Mouse (Mus musculus): ENCODE results near the gene Crybg2. TPM values are rescaled to one million over a fixed set of nuclear protein-coding genes. Genes with fewer than 3 reads are reported as not detected.

Crybg2 gene
- polyA plus RNA-seq, 1 experiment: not detected

- Histone ChIP-seq H3K4me3 (replicated peaks) (no peak overlapping the region), H3K27me3 (ENCODE audit: control insufficient read depth) (no peaks in the 10 kb centered on the region), H3K4me1 (ENCODE audit: control insufficient read depth) (peaks cover 16% of the 10 kb centered on the region), H3K36me3 (ENCODE audit: control insufficient read depth) (peaks cover 2% of the 10 kb centered on the region; the same call in 1 of the 2 replicates), H3K9me3 (ENCODE audit: control insufficient read depth, low read length) (no peaks in the 10 kb centered on the region)
- TF ChIP-seq TAL1 (IDR thresholded peaks at IDR 0.05; ENCODE audit: low read length) (no peak), GATA1 (IDR thresholded peaks at IDR 0.05; ENCODE audit: low read length) (no peak)
These were observed 61.0 kb downstream of the Crybg2 start for GRCm38 (mm10) chr4:134121571-134121970.

GRCm38 (mm10) chr4:134122281-134122680, 61.7 kb downstream of the Crybg2 start:
- TF ChIP-seq TAL1 (IDR thresholded peaks at IDR 0.05; ENCODE audit: low read length) (no peak), GATA1 (IDR thresholded peaks at IDR 0.05; ENCODE audit: low read length) (no peak)
- H3K4me1 ChIP-seq (ENCODE audit: control insufficient read depth): peaks cover 22% of the 10 kb centered on the region
- H3K4me3 ChIP-seq (replicated peaks): no peak overlapping the region
- no peaks in the 10 kb centered on the region for H3K27me3 ChIP-seq (ENCODE audit: control insufficient read depth)
- H3K36me3 ChIP-seq (ENCODE audit: control insufficient read depth): peaks cover 5% of the 10 kb centered on the region; the same call in 1 of the 2 replicates
- H3K9me3 ChIP-seq (ENCODE audit: control insufficient read depth, low read length): no peaks in the 10 kb centered on the region

GRCm38 (mm10) chr4:134123147-134123546, 62.5 kb downstream of the Crybg2 start:
- H3K4me1 ChIP-seq (ENCODE audit: control insufficient read depth): peaks cover 30% of the 10 kb centered on the region
- TF ChIP-seq TAL1 (IDR thresholded peaks at IDR 0.05; ENCODE audit: low read length) (no peak), GATA1 (IDR thresholded peaks at IDR 0.05; ENCODE audit: low read length) (no peak)
- no peaks in the 10 kb centered on the region for H3K27me3 ChIP-seq (ENCODE audit: control insufficient read depth)
- no peak overlapping the region for H3K4me3 ChIP-seq (replicated peaks)
- no peaks in the 10 kb centered on the region for H3K9me3 ChIP-seq (ENCODE audit: control insufficient read depth, low read length)
- peaks cover 5% of the 10 kb centered on the region; the same call in 1 of the 2 replicates for H3K36me3 ChIP-seq (ENCODE audit: control insufficient read depth)

GRCm38 (mm10) chr4:134123680-134124551, 63.3 kb downstream of the Crybg2 start:
- no peak overlapping the region for H3K4me3 ChIP-seq (replicated peaks)
- H3K27me3 ChIP-seq (ENCODE audit: control insufficient read depth): no peaks in the 10 kb centered on the region
- peaks cover 38% of the 10 kb centered on the region for H3K4me1 ChIP-seq (ENCODE audit: control insufficient read depth)
- no peaks in the 10 kb centered on the region for H3K9me3 ChIP-seq (ENCODE audit: control insufficient read depth, low read length)
- TF ChIP-seq GATA1 (IDR thresholded peaks at IDR 0.05; ENCODE audit: low read length): no peak
- TF ChIP-seq TAL1 (IDR thresholded peaks at IDR 0.05; ENCODE audit: low read length): no peak
- H3K36me3 ChIP-seq (ENCODE audit: control insufficient read depth): peaks cover 5% of the 10 kb centered on the region; the same call in 1 of the 2 replicates

- peaks cover 15% of the 10 kb centered on the region for H3K36me3 ChIP-seq (ENCODE audit: control insufficient read depth)
- TF ChIP-seq TAL1 (IDR thresholded peaks at IDR 0.05; ENCODE audit: low read length) (no peak), GATA1 (IDR thresholded peaks at IDR 0.05; ENCODE audit: low read length) (no peak)
- peaks cover 49% of the 10 kb centered on the region for H3K4me1 ChIP-seq (ENCODE audit: control insufficient read depth)
- no peaks in the 10 kb centered on the region for H3K9me3 ChIP-seq (ENCODE audit: control insufficient read depth, low read length)
- no peaks in the 10 kb centered on the region for H3K27me3 ChIP-seq (ENCODE audit: control insufficient read depth)
- H3K4me3 ChIP-seq (replicated peaks): no peak overlapping the region
These were observed 64.9 kb downstream of the Crybg2 start for GRCm38 (mm10) chr4:134125383-134126060.

- TF ChIP-seq GATA1 (IDR thresholded peaks at IDR 0.05; ENCODE audit: low read length) (no peak), TAL1 (IDR thresholded peaks at IDR 0.05; ENCODE audit: low read length) (no peak)
- peaks cover 25% of the 10 kb centered on the region for H3K36me3 ChIP-seq (ENCODE audit: control insufficient read depth)
- no peaks in the 10 kb centered on the region for H3K9me3 ChIP-seq (ENCODE audit: control insufficient read depth, low read length)
- no peaks in the 10 kb centered on the region for H3K27me3 ChIP-seq (ENCODE audit: control insufficient read depth)
- H3K4me3 ChIP-seq (replicated peaks): no peak overlapping the region
- peaks cover 51% of the 10 kb centered on the region for H3K4me1 ChIP-seq (ENCODE audit: control insufficient read depth)
These were observed 65.9 kb downstream of the Crybg2 start for GRCm38 (mm10) chr4:134126300-134127120.

GRCm38 (mm10) chr4:134127121-134127455, 66.5 kb downstream of the Crybg2 start:
- H3K36me3 ChIP-seq (ENCODE audit: control insufficient read depth): peaks cover 30% of the 10 kb centered on the region
- no peak overlapping the region for H3K4me3 ChIP-seq (replicated peaks)
- H3K4me1 ChIP-seq (ENCODE audit: control insufficient read depth): peaks cover 51% of the 10 kb centered on the region
- no peaks in the 10 kb centered on the region for H3K27me3 ChIP-seq (ENCODE audit: control insufficient read depth)
- H3K9me3 ChIP-seq (ENCODE audit: control insufficient read depth, low read length): no peaks in the 10 kb centered on the region
- TF ChIP-seq GATA1 (IDR thresholded peaks at IDR 0.05; ENCODE audit: low read length) (no peak), TAL1 (IDR thresholded peaks at IDR 0.05; ENCODE audit: low read length) (no peak)

GRCm38 (mm10) chr4:134127793-134128192, 67.2 kb downstream of the Crybg2 start:
- TF ChIP-seq GATA1 (IDR thresholded peaks at IDR 0.05; ENCODE audit: low read length) (no peak), TAL1 (IDR thresholded peaks at IDR 0.05; ENCODE audit: low read length) (no peak)
- H3K27me3 ChIP-seq (ENCODE audit: control insufficient read depth): no peaks in the 10 kb centered on the region
- H3K4me1 ChIP-seq (ENCODE audit: control insufficient read depth): peaks cover 51% of the 10 kb centered on the region
- H3K9me3 ChIP-seq (ENCODE audit: control insufficient read depth, low read length): no peaks in the 10 kb centered on the region
- H3K36me3 ChIP-seq (ENCODE audit: control insufficient read depth): peaks cover 37% of the 10 kb centered on the region
- H3K4me3 ChIP-seq (replicated peaks): peak overlapping the region; percentile 82
